In the genomic region with DNA sequence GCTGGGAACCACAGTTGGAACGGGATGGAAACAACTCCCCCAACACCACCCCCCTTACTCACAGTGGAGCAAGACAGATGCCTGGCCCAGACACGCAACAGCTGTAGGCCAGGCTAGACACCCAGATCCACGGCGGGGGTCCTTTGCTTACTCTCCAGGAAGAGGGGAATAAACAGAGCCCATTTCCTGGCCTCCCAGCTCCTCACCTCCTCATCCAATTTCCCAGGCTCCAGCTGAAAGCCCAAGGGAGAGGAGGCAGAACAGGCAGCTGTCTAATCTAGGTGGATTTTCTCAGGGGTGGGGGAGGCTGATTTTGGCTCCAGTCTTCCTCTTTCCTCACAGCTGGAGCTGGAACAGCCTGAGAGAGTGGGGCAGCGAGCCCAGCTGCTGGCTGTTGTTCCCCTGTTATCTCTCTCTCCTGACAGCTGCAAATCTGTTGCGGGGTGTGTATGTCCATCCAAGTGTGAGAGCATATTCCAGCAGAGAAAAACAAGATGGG, we compare ENCODE assay signal across 8 mouse cellular contexts.
DNase-seq lines count a peak whose midpoint lies in the region; ATAC-seq and TF ChIP-seq lines count a peak whose summit lies in the region.

No protein-coding gene starts in this region.

- peak; percentile 46 for DNase-seq in midbrain, embryonic 14.5 days
- DNase-seq in midbrain, embryonic 11.5 days (ENCODE audit: low spot score, missing footprints) = no peak
- peak; percentile 73 for DNase-seq in fibroblast of lung, adult 2 months (ENCODE audit: low read depth)
- peak; percentile 70 to 82 for DNase-seq in urinary bladder, postnatal 4 days (ENCODE audit: low spot score in 2 of 2)
- no peak for DNase-seq in frontal cortex, postnatal 25 days (ENCODE audit: low spot score in 2 of 2)
- DNase-seq in layer of hippocampus, adult 2 months (ENCODE audit: low spot score in 2 of 2) = no peak

- no peak for ATAC-seq in midbrain, embryonic 14.5 days (ENCODE audit: low FRiP score, low TSS enrichment)
- no peak for ATAC-seq in midbrain, embryonic 11.5 days (ENCODE audit: low FRiP score)
- ATAC-seq in heart, embryonic 15.5 days (replicated peaks; ENCODE audit: insufficient number of reproducible peaks, insufficient read depth, low FRiP score, low read depth) = peak; percentile 83
- peak; percentile 93 for ATAC-seq in lung, embryonic 15.5 days (ENCODE audit: borderline replicate concordance, extremely low read depth, low FRiP score, low TSS enrichment)

- H3K4me1 ChIP-seq in midbrain, embryonic 14.5 days (ENCODE audit: control insufficient read depth, insufficient read depth, low read length) = no peaks in the 10 kb centered on the region
- H3K4me1 ChIP-seq in midbrain, embryonic 11.5 days (ENCODE audit: control insufficient read depth, insufficient read depth, low read length) = no peaks in the 10 kb centered on the region; the same call in 1 of the 2 replicates
- H3K4me1 ChIP-seq in heart, embryonic 15.5 days (replicated peaks) = peaks cover 42% of the 10 kb centered on the region
- peaks cover 52% of the 10 kb centered on the region for H3K4me1 ChIP-seq in lung, embryonic 15.5 days

- H3K9me3 ChIP-seq in midbrain, embryonic 14.5 days (ENCODE audit: control insufficient read depth, low read length) = no peaks in the 10 kb centered on the region
- peaks cover 2% of the 10 kb centered on the region; the same call in 1 of the 2 replicates for H3K9me3 ChIP-seq in midbrain, embryonic 11.5 days (ENCODE audit: control insufficient read depth, low read length)
- no peaks in the 10 kb centered on the region; the same call in 1 of the 2 replicates for H3K9me3 ChIP-seq in heart, embryonic 15.5 days (replicated peaks)
- 0 out of 2 replicates have a peak, but pooled peaks cover 5% of the 10 kb centered on the region for H3K9me3 ChIP-seq in lung, embryonic 15.5 days

- no peak for TF ChIP-seq CTCF in layer of hippocampus, adult 2 months (conservative IDR thresholded peaks at IDR 0.05)

- 31% methylated on average over 6 of the region's 6 CpGs for WGBS in midbrain, embryonic 14.5 days
- 40% methylated on average over 6 of the region's 6 CpGs for WGBS in midbrain, embryonic 11.5 days
- WGBS in heart, embryonic 15.5 days = 6% methylated on average over 6 of the region's 6 CpGs
- WGBS in lung, embryonic 15.5 days = 17% methylated on average over 6 of the region's 6 CpGs

- H3K36me3 ChIP-seq in midbrain, embryonic 14.5 days (ENCODE audit: control insufficient read depth, insufficient read depth, low read length) = no peaks in the 10 kb centered on the region
- no peaks in the 10 kb centered on the region for H3K36me3 ChIP-seq in midbrain, embryonic 11.5 days (ENCODE audit: control insufficient read depth, insufficient read depth, low read length)
- H3K36me3 ChIP-seq in heart, embryonic 15.5 days = no peaks in the 10 kb centered on the region
- H3K36me3 ChIP-seq in lung, embryonic 15.5 days = no peaks in the 10 kb centered on the region

- no peak overlapping the region for H3K4me2 ChIP-seq in midbrain, embryonic 14.5 days (ENCODE audit: low read length)
- H3K4me2 ChIP-seq in midbrain, embryonic 11.5 days = no peak overlapping the region
- H3K4me2 ChIP-seq in heart, embryonic 15.5 days = no peak overlapping the region
- H3K4me2 ChIP-seq in lung, embryonic 15.5 days = 0 out of 2 replicates have a peak overlapping the region, but pooled peaks have one; percentile 0

- no peak overlapping the region for H3K27ac ChIP-seq in midbrain, embryonic 14.5 days (replicated peaks; ENCODE audit: low read depth, low read length)
- no peak overlapping the region for H3K27ac ChIP-seq in midbrain, embryonic 11.5 days (ENCODE audit: low read depth, low read length)
- peak overlapping the region; percentile 32 for H3K27ac ChIP-seq in heart, embryonic 15.5 days
- H3K27ac ChIP-seq in lung, embryonic 15.5 days = peak overlapping the region; percentile 77
- H3K27ac ChIP-seq in layer of hippocampus, adult 2 months = no peak overlapping the region

- H3K9ac ChIP-seq in midbrain, embryonic 14.5 days (replicated peaks; ENCODE audit: low read length) = no peak overlapping the region
- no peak overlapping the region for H3K9ac ChIP-seq in midbrain, embryonic 11.5 days (ENCODE audit: low read length)
- no peak overlapping the region for H3K9ac ChIP-seq in heart, embryonic 15.5 days
- H3K9ac ChIP-seq in lung, embryonic 15.5 days = no peak overlapping the region

- H3K4me3 ChIP-seq in midbrain, embryonic 14.5 days (replicated peaks; ENCODE audit: low read depth, low read length) = no peak overlapping the region
- H3K4me3 ChIP-seq in midbrain, embryonic 11.5 days (ENCODE audit: low read depth, low read length) = no peak overlapping the region
- no peak overlapping the region for H3K4me3 ChIP-seq in heart, embryonic 15.5 days
- no peak overlapping the region for H3K4me3 ChIP-seq in lung, embryonic 15.5 days
- H3K4me3 ChIP-seq in layer of hippocampus, adult 2 months = no peak overlapping the region

- H3K27me3 ChIP-seq in midbrain, embryonic 14.5 days (ENCODE audit: control insufficient read depth, insufficient read depth, low read length) = no peaks in the 10 kb centered on the region; the same call in 1 of the 2 replicates
- H3K27me3 ChIP-seq in midbrain, embryonic 11.5 days (ENCODE audit: control insufficient read depth, insufficient read depth, low read length) = peaks cover 5% of the 10 kb centered on the region
- H3K27me3 ChIP-seq in heart, embryonic 15.5 days = peaks cover 39% of the 10 kb centered on the region
- no peaks in the 10 kb centered on the region for H3K27me3 ChIP-seq in lung, embryonic 15.5 days

Comparison
In these comparisons a context has a peak if more than half of its experiments do, and no peak if none do; other contexts are left out.
1. DNase-seq: peak in midbrain, embryonic 14.5 days (single experiment), fibroblast of lung, adult 2 months (single experiment) and urinary bladder, postnatal 4 days (2 of 2); none in midbrain, embryonic 11.5 days (single experiment), frontal cortex, postnatal 25 days (0 of 2) and layer of hippocampus, adult 2 months (0 of 2).
2. ATAC-seq: peak in heart, embryonic 15.5 days (single experiment) and lung, embryonic 15.5 days (single experiment); none in midbrain, embryonic 14.5 days (single experiment) and midbrain, embryonic 11.5 days (single experiment).
3. H3K27ac ChIP-seq: peak in heart, embryonic 15.5 days (single experiment) and lung, embryonic 15.5 days (single experiment); none in midbrain, embryonic 14.5 days (single experiment), midbrain, embryonic 11.5 days (single experiment) and layer of hippocampus, adult 2 months (single experiment).